Mouse (Mus musculus) cortical plate, adult 2 months (tissue): ENCODE data around the gene Vps13c. TPM values are rescaled to one million over a fixed set of nuclear protein-coding genes. Genes with fewer than 3 reads are reported as not detected.

Experiments used
- H3K27ac ChIP-seq: fragments of 200-500 bp; 2 replicates; pipeline ENCODE4 v1.5.1; 2012; ENCODE audit warnings: low read length, control low read depth, inconsistent platforms; ENCODE audit not compliant: insufficient read depth
- H3K4me1 ChIP-seq: fragments of 200-500 bp; 2 replicates; pipeline ENCODE4 v1.6.1; 2011; ENCODE audit warnings: low read length; ENCODE audit not compliant: control insufficient read depth, insufficient read depth
- H3K4me3 ChIP-seq: fragments of 200-500 bp; 2 replicates; pipeline ENCODE4 v1.5.1; 2011; ENCODE audit warnings: mild to moderate bottlenecking, low read length, control low read depth; ENCODE audit not compliant: insufficient read depth
- CTCF ChIP-seq: fragments of 200-500 bp; IDR thresholded peaks from 2 replicates; pipeline ENCODE4 v1.5.1; 2011; ENCODE audit warnings: mild to moderate bottlenecking, control low read depth, low read length; ENCODE audit not compliant: insufficient read depth; ENCODE audit errors: extremely low read depth
- POLR2A ChIP-seq: fragments of 200-500 bp; IDR thresholded peaks from 2 replicates; pipeline ENCODE4 v1.6.1; 2011; ENCODE audit warnings: mild to moderate bottlenecking, low read length, control low read depth; ENCODE audit not compliant: insufficient read depth; ENCODE audit errors: extremely low read depth
- polyA plus RNA-seq: library from polyadenylated mRNA; depleted of rRNA; stranded (reverse); fragments of >200 nt; gene quantifications from 2 replicates; pipeline ENCODE4 v1.2.3, GENCODE M21; 2012

The Vps13c gene
- polyA plus RNA-seq, 1 experiment, result 34.4 TPM

- Histone ChIP-seq H3K27ac (no peak overlapping the region), H3K4me1 (no peaks in the 10 kb centered on the region; the same call in 1 of the 2 replicates)
- TF ChIP-seq POLR2A, result no peak
- TF ChIP-seq CTCF, result no peak
These were observed 9.5 kb upstream of the Vps13c start for GRCm38 (mm10) chr9:67830411-67831358.

GRCm38 (mm10) chr9:67831359-67832045 is 8.7 kb upstream of the Vps13c start:
- Histone ChIP-seq H3K4me1 (no peaks in the 10 kb centered on the region; the same call in 1 of the 2 replicates), H3K27ac (no peak overlapping the region), H3K4me3 (peak overlapping the region; percentile 27)
- TF ChIP-seq CTCF (no peak), POLR2A (no peak)

More at GRCm38 (mm10) chr9:67830411-67831358, 9.5 kb upstream of the Vps13c start:
- peak overlapping the region; percentile 27 for H3K4me3 ChIP-seq

GRCm38 (mm10) chr9:67832046-67832605 is 8.1 kb upstream of the Vps13c start, which contains the start of gene C2cd4a:
Gene C2cd4a (minus strand): TSS chr9:67832330.
- no peaks in the 10 kb centered on the region; the same call in 1 of the 2 replicates for H3K4me1 ChIP-seq
- H3K27ac ChIP-seq, result no peak within 1 kb of the TSS
- no peak for TF ChIP-seq CTCF
- no peak for TF ChIP-seq POLR2A
- peak within 1 kb of the TSS; percentile 27 for H3K4me3 ChIP-seq

- H3K27ac ChIP-seq, result no peak overlapping the region
- no peak overlapping the region for H3K4me3 ChIP-seq
- H3K4me1 ChIP-seq, result no peaks in the 10 kb centered on the region; the same call in 1 of the 2 replicates
- no peak for TF ChIP-seq POLR2A
- TF ChIP-seq CTCF, result no peak
These were observed 5.7 kb upstream of the Vps13c start for GRCm38 (mm10) chr9:67834535-67834934.

- Histone ChIP-seq H3K27ac (no peak overlapping the region), H3K4me1 (no peaks in the 10 kb centered on the region; the same call in 1 of the 2 replicates), H3K4me3 (no peak overlapping the region)
- TF ChIP-seq CTCF, result no peak
- no peak for TF ChIP-seq POLR2A
These were observed 2.9 kb upstream of the Vps13c start for GRCm38 (mm10) chr9:67837311-67837710.

- Histone ChIP-seq H3K4me1 (0 out of 2 replicates have a peak, but pooled peaks cover 1% of the 10 kb centered on the region), H3K27ac (no peak overlapping the region), H3K4me3 (no peak overlapping the region)
- TF ChIP-seq POLR2A, result no peak
These were observed 2.6 kb downstream of the Vps13c start for GRCm38 (mm10) chr9:67842797-67843196.

GRCm38 (mm10) chr9:67845012-67845411 is 4.8 kb downstream of the Vps13c start:
- Histone ChIP-seq H3K4me1 (peaks cover 4% of the 10 kb centered on the region; the same call in 1 of the 2 replicates), H3K4me3 (no peak overlapping the region), H3K27ac (no peak overlapping the region)
- TF ChIP-seq CTCF (no peak), POLR2A (no peak)

GRCm38 (mm10) chr9:67845648-67846047 is 5.5 kb downstream of the Vps13c start:
- Histone ChIP-seq H3K4me1 (peaks cover 4% of the 10 kb centered on the region; the same call in 1 of the 2 replicates), H3K27ac (no peak overlapping the region), H3K4me3 (no peak overlapping the region)
- TF ChIP-seq CTCF (no peak), POLR2A (no peak)

- Histone ChIP-seq H3K27ac (no peak overlapping the region), H3K4me1 (peaks cover 4% of the 10 kb centered on the region; the same call in 1 of the 2 replicates), H3K4me3 (no peak overlapping the region)
- no peak for TF ChIP-seq POLR2A
- no peak for TF ChIP-seq CTCF
These were observed 5.9 kb downstream of the Vps13c start for GRCm38 (mm10) chr9:67846089-67846488.

- Histone ChIP-seq H3K4me3 (no peak overlapping the region), H3K4me1 (peaks cover 4% of the 10 kb centered on the region; the same call in 1 of the 2 replicates), H3K27ac (no peak overlapping the region)
- TF ChIP-seq POLR2A, result no peak
- no peak for TF ChIP-seq CTCF
These were observed 7.4 kb downstream of the Vps13c start for GRCm38 (mm10) chr9:67847606-67848005.
